Mouse (Mus musculus) limb, embryonic 11.5 days (tissue): ENCODE measurements around the gene Tlr4. TPM values are rescaled to one million over a fixed set of nuclear protein-coding genes. Genes with fewer than 3 reads are reported as not detected.

Source experiments
- ATAC-seq: fragments of 200-750 bp; cut with Nextera tagmentation; 2 replicates; pipeline ENCODE4 v1.8.0; 2017; ENCODE audit warnings: low read depth; ENCODE audit not compliant: insufficient number of reproducible peaks, low FRiP score, low TSS enrichment
- DNase-seq: peaks from one replicate; pipeline ENCODE4 v3.0.0-alpha.2; 2015; ENCODE audit warnings: low spot score
- H3K27ac ChIP-seq: fragments of 300-500 bp; sonication (generic); replicated peaks from 2 replicates; pipeline ENCODE4 v1.5.1; 2014; ENCODE audit warnings: low read depth, mild to moderate bottlenecking, low read length
- H3K27me3 ChIP-seq: fragments of 300-500 bp; sonication (generic); 2 replicates; pipeline ENCODE4 v1.6.1; 2014; ENCODE audit warnings: mild to moderate bottlenecking, low read length, mixed read lengths; ENCODE audit not compliant: control insufficient read depth, insufficient read depth
- H3K36me3 ChIP-seq: fragments of 300-500 bp; sonication (generic); 2 replicates; pipeline ENCODE4 v1.6.1; 2014; ENCODE audit warnings: mild to moderate bottlenecking, low read length, moderate library complexity, mixed read lengths; ENCODE audit not compliant: control insufficient read depth, insufficient read depth
- H3K4me1 ChIP-seq: fragments of 300-500 bp; sonication (generic); 2 replicates; pipeline ENCODE4 v1.6.1; 2014; ENCODE audit warnings: low read length, mixed read lengths; ENCODE audit not compliant: control insufficient read depth, insufficient read depth
- H3K4me2 ChIP-seq: fragments of 300-500 bp; sonication (generic); 2 replicates; pipeline ENCODE4 v1.6.1; 2014; ENCODE audit warnings: low read depth, mild to moderate bottlenecking, moderate library complexity; ENCODE audit not compliant: severe bottlenecking
- H3K4me3 ChIP-seq: fragments of 300-500 bp; sonication (generic); 2 replicates; pipeline ENCODE4 v1.5.1; 2014; ENCODE audit warnings: low read depth, low read length
- H3K9ac ChIP-seq: fragments of 300-500 bp; sonication (generic); 2 replicates; pipeline ENCODE4 v1.6.1; 2014; ENCODE audit warnings: mild to moderate bottlenecking, low read length
- H3K9me3 ChIP-seq: fragments of 300-500 bp; sonication (generic); 2 replicates; pipeline ENCODE4 v1.6.1; 2016; ENCODE audit warnings: low read length; ENCODE audit not compliant: control insufficient read depth
- WGBS: fragments of 180-500 bp; shearing (Covaris S2); extraction: QIAGEN DNeasy Blood & Tissue Kit; methylation state at CpG from one replicate; pipeline ENCODE4 v1.1.7; 2014; 5-methylcytosine and 5-hydroxymethylcytosine counted together
- polyA plus RNA-seq: library from polyadenylated mRNA; unstranded; fragments of >200 nt; fragmentation: Nextera tagmentation; extraction: Ambion mirVana; gene quantifications from 2 replicates; pipeline ENCODE4 v1.2.1, GENCODE M21; 2014

The Tlr4 gene
- polyA plus RNA-seq, 1 experiment from 2014 or later = 0.64 TPM

DNA sequence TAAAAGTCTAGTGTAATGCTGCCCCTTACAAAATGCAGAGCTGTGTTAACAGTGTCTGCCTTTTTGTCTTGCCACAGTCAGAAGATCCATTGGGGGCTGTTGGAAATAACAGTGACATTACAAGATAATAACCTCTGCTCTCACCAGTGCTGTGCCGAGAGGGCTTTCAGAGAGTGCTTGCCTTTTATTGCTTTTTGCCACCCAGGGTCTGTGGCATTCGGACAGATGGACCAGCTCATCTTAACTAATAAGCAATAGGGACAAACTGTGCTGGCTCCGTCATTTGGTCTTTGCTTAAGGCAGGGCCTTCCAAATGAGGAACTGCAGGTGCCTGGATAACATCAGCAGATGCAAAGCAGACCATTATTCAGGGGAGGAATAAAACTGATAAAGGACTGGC is 147.5 kb downstream of the Tlr4 start:
- Histone ChIP-seq H3K27me3 (no peaks in the 10 kb centered on the region), H3K9ac (no peak overlapping the region), H3K4me2 (no peak overlapping the region), H3K4me1 (no peaks in the 10 kb centered on the region), H3K27ac (no peak overlapping the region), H3K4me3 (no peak overlapping the region), H3K9me3 (no peaks in the 10 kb centered on the region), H3K36me3 (no peaks in the 10 kb centered on the region)
- DNase-seq (no peak), ATAC-seq (no peak)
- 26% methylated on average over 3 of the region's 3 CpGs for WGBS
